Mouse (Mus musculus) large intestine, adult 2 months (tissue): Measurements from ENCODE around the gene Dirc2. TPM values are rescaled to one million over a fixed set of nuclear protein-coding genes. Genes with fewer than 3 reads are reported as not detected.

Experiments used
- polyA plus RNA-seq: library from polyadenylated mRNA; depleted of rRNA; stranded (reverse); fragments of >200 nt; gene quantifications from 2 replicates; pipeline ENCODE4 v1.2.3, GENCODE M21; 2012; rRNA removed

The Dirc2 gene
- polyA plus RNA-seq, 1 experiment, result 32.3 TPM

Other genes with a start within 250 kb of the Dirc2 start
- 0.19 and 0.85 TPM in 2 replicates for gene Sema5b, start 228.2 kb downstream of the Dirc2 start, polyA plus RNA-seq
- 4.7 and 6.0 TPM in 2 replicates for gene Hspbap1, start 1.0 kb upstream of the Dirc2 start, polyA plus RNA-seq
- 14.1 and 21.4 TPM in 2 replicates for gene Parp14, start 102.2 kb upstream of the Dirc2 start, polyA plus RNA-seq
- gene Parp9, start 169.1 kb upstream of the Dirc2 start, polyA plus RNA-seq, result 20.6 and 27.2 TPM in 2 replicates
- gene Dtx3l, start 169.8 kb upstream of the Dirc2 start, polyA plus RNA-seq, result 19.4 and 30.1 TPM in 2 replicates
- 5.7 and 6.9 TPM in 2 replicates for gene Kpna1, start 209.4 kb upstream of the Dirc2 start, polyA plus RNA-seq